In the genomic region with DNA sequence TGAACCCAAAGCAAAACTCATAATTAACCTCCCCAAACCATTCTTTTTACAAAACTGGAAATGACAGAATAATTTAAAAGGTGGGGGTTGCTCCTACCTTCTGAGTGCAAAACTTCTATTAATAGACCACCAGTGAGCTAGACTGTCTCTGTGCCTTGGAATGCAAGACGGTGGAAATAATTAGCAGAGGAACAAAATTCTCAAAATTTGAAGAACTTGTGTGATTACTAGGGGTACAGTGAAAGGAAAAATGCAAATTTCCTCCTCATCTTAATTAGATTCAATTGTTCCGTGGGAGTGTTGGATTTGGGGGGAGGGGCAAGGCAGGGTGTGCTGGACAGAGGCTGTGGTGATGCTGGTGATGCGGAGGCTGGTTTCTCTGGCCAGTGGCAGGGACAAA, we compare ENCODE assay signal across 16 mouse cellular contexts. TPM values are rescaled to one million over a fixed set of nuclear protein-coding genes. Genes with fewer than 3 reads are reported as not detected.
DNase-seq lines count a peak whose midpoint lies in the region; ATAC-seq and TF ChIP-seq lines count a peak whose summit lies in the region.
"Had no signal": no experiment of that assay in that cellular context is flagged by ENCODE, and none has a peak within 500 bp of the region (broad histone marks: within the 10 kb centered on the region; RNA-seq: fewer than 3 reads in every experiment).

No protein-coding gene starts in this region.

- in situ Hi-C loops in CH12.LX (cut with MboI; ENCODE audit: low pct_ligation_motif_present, low pct_unique_long_range_greater_than_20kb, low sequenced_read_pairs), result no loop called here

- 25% methylated on average over 3 of the region's 3 CpGs for WGBS in hindbrain, embryonic 12.5 days
- 60% methylated on average over 3 of the region's 3 CpGs for WGBS in liver, postnatal 0 days (ENCODE audit: insufficient replicate concordance)

- no peak for TF ChIP-seq POLR2A in CH12.LX (IDR thresholded peaks at IDR 0.05; ENCODE audit: low read depth, low read length)
- no peak for TF ChIP-seq POLR2A in brain, embryonic 14.5 days (IDR thresholded peaks at IDR 0.05; ENCODE audit: borderline replicate concordance, extremely low read depth, insufficient read depth, insufficient read length, poor library complexity, severe bottlenecking)

- H3K4me2 ChIP-seq in CH12.LX (ENCODE audit: insufficient read depth, low read depth, poor library complexity, severe bottlenecking), result no peak overlapping the region
- peak overlapping the region; percentile 32 for H3K4me2 ChIP-seq in hindbrain, embryonic 12.5 days (replicated peaks)
- H3K4me2 ChIP-seq in liver, postnatal 0 days (ENCODE audit: low read depth, low read length), result peak overlapping the region; percentile 16; the same call in 1 of the 2 replicates

- H3K4me3 ChIP-seq in CH12.LX (replicated peaks in 1 of 3; ENCODE audit: low read depth in 2 of 3, low read length in 2 of 3, poor library complexity in 1 of 3), result no peak overlapping the region
- no peak overlapping the region for H3K4me3 ChIP-seq in hindbrain, embryonic 12.5 days
- no peak overlapping the region for H3K4me3 ChIP-seq in liver, postnatal 0 days (ENCODE audit: low read depth, low read length)

- no peak overlapping the region for H3K9ac ChIP-seq in CH12.LX (ENCODE audit: insufficient read depth, low read depth)
- no peak overlapping the region for H3K9ac ChIP-seq in hindbrain, embryonic 12.5 days
- no peak overlapping the region for H3K9ac ChIP-seq in liver, postnatal 0 days (replicated peaks)

- peaks cover 0 to 96% of the 10 kb centered on the region in 2 experiments; a peak in 2 of 4 replicates for H3K4me1 ChIP-seq in CH12.LX (ENCODE audit: control insufficient read depth in 1 of 2, insufficient read depth in 2 of 2)
- peaks cover 93% of the 10 kb centered on the region for H3K4me1 ChIP-seq in hindbrain, embryonic 12.5 days
- peaks cover 20% of the 10 kb centered on the region for H3K4me1 ChIP-seq in liver, postnatal 0 days (ENCODE audit: insufficient read depth)

- TF ChIP-seq EP300 in CH12.LX (IDR thresholded peaks at IDR 0.05; ENCODE audit: low read length), result peak; percentile 72
- no peak for TF ChIP-seq EP300 in liver, postnatal 0 days (IDR thresholded peaks at IDR 0.05; ENCODE audit: low read depth)

- H3K79me2 ChIP-seq in CH12.LX (replicated peaks; ENCODE audit: control insufficient read depth, extremely low read depth, insufficient read depth, poor library complexity, severe bottlenecking), result no peaks in the 10 kb centered on the region; the same call in 1 of the 2 replicates

- intact Hi-C loops in left cerebral cortex, postnatal 14 days (cut with DNase I), result no loop called here

- no peaks in the 10 kb centered on the region for H3K9me3 ChIP-seq in CH12.LX (replicated peaks; ENCODE audit: low read length)
- no peaks in the 10 kb centered on the region for H3K9me3 ChIP-seq in hindbrain, embryonic 12.5 days (replicated peaks)
- H3K9me3 ChIP-seq in liver, postnatal 0 days (ENCODE audit: low read length), result no peaks in the 10 kb centered on the region

- H3K27me3 ChIP-seq in CH12.LX (replicated peaks), result no peaks in the 10 kb centered on the region
- no peaks in the 10 kb centered on the region for H3K27me3 ChIP-seq in hindbrain, embryonic 12.5 days
- H3K27me3 ChIP-seq in liver, postnatal 0 days (ENCODE audit: insufficient read depth, low read length), result no peaks in the 10 kb centered on the region

- 0 out of 2 replicates have a peak, but pooled peaks have one; percentile 23 for ATAC-seq in hindbrain, embryonic 12.5 days (ENCODE audit: low FRiP score)
- no peak for ATAC-seq in liver, postnatal 0 days
- ATAC-seq in CD4-positive, CD25-positive, alpha-beta regulatory T cell, adult 4 months, result no peak

- no peak for TF ChIP-seq CTCF in CH12.LX (conservative IDR thresholded peaks at IDR 0.05 in 1 of 2, IDR thresholded peaks at IDR 0.05 in 1 of 2; ENCODE audit: low read depth in 2 of 2, low read length in 2 of 2)
- no peak for TF ChIP-seq CTCF in brain, embryonic 14.5 days (IDR thresholded peaks at IDR 0.05; ENCODE audit: borderline replicate concordance, extremely low read depth, insufficient read depth, insufficient read length)
- no peak for TF ChIP-seq CTCF in liver, postnatal 0 days (IDR thresholded peaks at IDR 0.05; ENCODE audit: low read depth)

- TF ChIP-seq RAD21 in CH12.LX (IDR thresholded peaks at IDR 0.05; ENCODE audit: low read depth, low read length), result no peak

- dilution Hi-C loops in CH12.LX (cut with MboI; ENCODE audit: extremely low pct_ligation_motif_present, extremely low pct_unique_long_range_greater_than_20kb, low sequenced_read_pairs), result no loop called here

- DNase-seq in CH12.LX (ENCODE audit: extremely low read depth), result peak; percentile 46
- peak; percentile 66 for DNase-seq in brain, embryonic 14.5 days (ENCODE audit: low read depth)
- DNase-seq in liver, postnatal 0 days, result no peak
- DNase-seq in frontal cortex, adult 2 months (ENCODE audit: extremely low spot score in 1 of 2, low spot score in 1 of 2), result no peak
- DNase-seq in kidney, adult 8-10 months, result no peak
- DNase-seq in left cerebral cortex, postnatal 14 days (ENCODE audit: low spot score in 2 of 2), result no peak
- DNase-seq: cerebellum, postnatal 14 days; gastrocnemius, postnatal 25 days; heart, postnatal 14 days; kidney, postnatal 14 days; right cerebral cortex, postnatal 25 days had no signal

- H3K36me3 ChIP-seq in CH12.LX (replicated peaks in 1 of 2; ENCODE audit: control insufficient read depth in 1 of 2, insufficient read depth in 1 of 2, low read length in 1 of 2), result peaks cover 0 to 86% of the 10 kb centered on the region in 2 experiments
- H3K36me3 ChIP-seq in hindbrain, embryonic 12.5 days, result no peaks in the 10 kb centered on the region
- no peaks in the 10 kb centered on the region for H3K36me3 ChIP-seq in liver, postnatal 0 days (replicated peaks; ENCODE audit: insufficient read depth, low read length)

- H3K27ac ChIP-seq in CH12.LX (ENCODE audit: insufficient read depth, low read depth), result no peak overlapping the region
- H3K27ac ChIP-seq in hindbrain, embryonic 12.5 days, result peak overlapping the region; percentile 56
- H3K27ac ChIP-seq in liver, postnatal 0 days (ENCODE audit: low read depth), result no peak overlapping the region
- H3K27ac ChIP-seq: macrophage had no signal

TF ChIP-seq in CH12.LX, 34 proteins besides CTCF, POLR2A, EP300 and RAD21 (continues in another document):
- TF ChIP-seq MYC (IDR thresholded peaks at IDR 0.05; ENCODE audit: low read depth, low read length), result no peak
- no peak for TF ChIP-seq ELF1 (IDR thresholded peaks at IDR 0.05; ENCODE audit: low read depth, low read length)
- TF ChIP-seq BHLHE40 (IDR thresholded peaks at IDR 0.05; ENCODE audit: low read depth, low read length), result no peak
- TF ChIP-seq JUN (IDR thresholded peaks at IDR 0.05; ENCODE audit: insufficient read depth, low read depth, low read length), result 0 out of 2 replicates have a peak, but pooled peaks have one; percentile 10
- TF ChIP-seq HCFC1 (IDR thresholded peaks at IDR 0.05; ENCODE audit: low read depth, low read length), result no peak
- no peak for TF ChIP-seq E2F4 (IDR thresholded peaks at IDR 0.05; ENCODE audit: insufficient replicate concordance, low read depth, low read length)
- no peak for TF ChIP-seq MAZ (IDR thresholded peaks at IDR 0.05; ENCODE audit: low read depth, low read length)
- TF ChIP-seq TCF12 (IDR thresholded peaks at IDR 0.05; ENCODE audit: low read depth, low read length), result no peak
- no peak for TF ChIP-seq POLR2AphosphoS2 (IDR thresholded peaks at IDR 0.05; ENCODE audit: low read depth, low read length)
- no peak for TF ChIP-seq RCOR1 (conservative IDR thresholded peaks at IDR 0.05; ENCODE audit: low read depth, low read length)
- no peak for TF ChIP-seq MAFK (IDR thresholded peaks at IDR 0.05; ENCODE audit: insufficient replicate concordance, low read length)
- TF ChIP-seq MEF2A (IDR thresholded peaks at IDR 0.05; ENCODE audit: borderline replicate concordance, low read depth, low read length), result peak; percentile 56; the same call in 1 of the 2 replicates
- TF ChIP-seq ZKSCAN1 (IDR thresholded peaks at IDR 0.05; ENCODE audit: borderline replicate concordance, low read depth, low read length), result no peak
- TF ChIP-seq ZNF384 (IDR thresholded peaks at IDR 0.05; ENCODE audit: low read depth, low read length), result no peak; the same call in 1 of the 2 replicates
- no peak for TF ChIP-seq CHD1 (IDR thresholded peaks at IDR 0.05; ENCODE audit: low read depth, low read length)
- TF ChIP-seq NRF1 (IDR thresholded peaks at IDR 0.05; ENCODE audit: low read depth, low read length), result no peak
- no peak for TF ChIP-seq KAT2A (IDR thresholded peaks at IDR 0.05; ENCODE audit: insufficient replicate concordance, low read length)
- no peak for TF ChIP-seq IRF4 (IDR thresholded peaks at IDR 0.05; ENCODE audit: low read depth, low read length)
- TF ChIP-seq CHD2 (IDR thresholded peaks at IDR 0.05; ENCODE audit: low read length), result peak; percentile 48; the same call in 1 of the 2 replicates
- TF ChIP-seq USF2 (conservative IDR thresholded peaks at IDR 0.05; ENCODE audit: low read depth, low read length), result no peak
- no peak for TF ChIP-seq UBTF (IDR thresholded peaks at IDR 0.05; ENCODE audit: low read depth, low read length)

RNA-seq across cellular contexts. Expression of a gene that starts 20.8 kb away (rescaled TPM):
- 6.8 and 9.0 TPM in 2 replicates for total RNA-seq in CH12.LX (2012; rRNA removed)
- 13.4 and 13.9 TPM in 2 replicates for total RNA-seq in CH12.LX (2014; rRNA removed)
- 52.1 and 57.9 TPM in 2 replicates for polyA plus RNA-seq in CH12.LX (2012; ENCODE audit: insufficient read length, low read depth)
- 70.1 and 88.6 TPM in 2 replicates for polyA plus RNA-seq in brain, embryonic 14.5 days (2012; rRNA removed)
- polyA plus RNA-seq in hindbrain, embryonic 12.5 days (2016; fragmentation: Nextera tagmentation; extraction: Ambion mirVana), result 89.1 and 94.8 TPM in 2 replicates
- polyA plus RNA-seq in liver, postnatal 0 days (2015; fragmentation: Nextera tagmentation; extraction: Ambion mirVana), result 6.6 and 10.3 TPM in 2 replicates
- 79.7 and 81.5 TPM in 2 replicates for polyA plus RNA-seq in frontal cortex, adult 2 months (2012; rRNA removed)
- polyA plus RNA-seq in CD4-positive, CD25-positive, alpha-beta regulatory T cell, adult 4 months (2017; shearing (Covaris generic)), result under 1 TPM; 0.23 to 0.79 TPM
- 100 to 1,000 TPM; 114 to 125 TPM for total RNA-seq in left cerebral cortex, postnatal 14 days (2021)

RNA-seq across cellular contexts. Expression of a gene that starts 23.8 kb away (rescaled TPM):
- total RNA-seq in CH12.LX (2012; rRNA removed) (not detected in 2 replicates), CH12.LX (2014; rRNA removed) (not detected in 2 replicates)
- not detected in 2 replicates for polyA plus RNA-seq in CH12.LX (2012; ENCODE audit: insufficient read length, low read depth)
- polyA plus RNA-seq in brain, embryonic 14.5 days (2012; rRNA removed), result 0.15 and 0.16 TPM in 2 replicates
- polyA plus RNA-seq in hindbrain, embryonic 12.5 days (2016; fragmentation: Nextera tagmentation; extraction: Ambion mirVana), result not detected in 2 replicates
- polyA plus RNA-seq in liver, postnatal 0 days (2015; fragmentation: Nextera tagmentation; extraction: Ambion mirVana), result not detected in 2 replicates
- 1.2 and 1.8 TPM in 2 replicates for polyA plus RNA-seq in frontal cortex, adult 2 months (2012; rRNA removed)
- not detected for polyA plus RNA-seq in CD4-positive, CD25-positive, alpha-beta regulatory T cell, adult 4 months (2017; shearing (Covaris generic))
- 1 to 10 TPM in 1 of 2 experiments, under 1 TPM in 1; 0.66 to 1.1 TPM for total RNA-seq in left cerebral cortex, postnatal 14 days (2021)
- total RNA-seq: gastrocnemius, postnatal 25 days; heart, postnatal 14 days had no signal
- polyA plus RNA-seq: macrophage; neural tube, embryonic 11.5 days; stomach, postnatal 0 days had no signal

Comparison
In these comparisons a context has a peak if more than half of its experiments do, and no peak if none do; other contexts are left out.
1. DNase-seq: peak in CH12.LX (single experiment) and brain, embryonic 14.5 days (single experiment); none in liver, postnatal 0 days (single experiment), frontal cortex, adult 2 months (0 of 2), kidney, adult 8-10 months (0 of 2) and left cerebral cortex, postnatal 14 days (0 of 2).